Mouse (Mus musculus) macrophage (primary cell): ENCODE results near the gene Kirrel3. TPM values are rescaled to one million over a fixed set of nuclear protein-coding genes. Genes with fewer than 3 reads are reported as not detected.

Source experiments
- H3K27ac ChIP-seq: fragments of 350-480 bp; formaldehyde crosslinking; 2 replicates; pipeline ENCODE4 v1.9.0; 2021
- H3K36me3 ChIP-seq: fragments of 350-480 bp; formaldehyde crosslinking; 2 replicates; pipeline ENCODE4 v1.9.0; 2021; ENCODE audit errors: inconsistent target
- H3K4me3 ChIP-seq: fragments of 350-480 bp; formaldehyde crosslinking; 2 replicates; pipeline ENCODE4 v1.9.0; 2021; ENCODE audit errors: inconsistent target
- H3K79me2 ChIP-seq: fragments of 350-480 bp; formaldehyde crosslinking; 2 replicates; pipeline ENCODE4 v1.9.0; 2021; ENCODE audit errors: inconsistent target
- WGBS: methylation state at CpG from one replicate; pipeline ENCODE4 v1.1.7; 2026; ENCODE audit warnings: inconsistent platforms; ENCODE audit not compliant: missing documents; 5-methylcytosine and 5-hydroxymethylcytosine counted together
- polyA plus RNA-seq: library from polyadenylated mRNA; stranded (reverse); fragments of 250-400 nt; gene quantifications from 3 replicates; pipeline ENCODE4 v1.2.4, GENCODE M21; 2018; ENCODE audit warnings: inconsistent platforms

The Kirrel3 gene
- polyA plus RNA-seq, 1 experiment from 2014 or later: not detected

- no peak overlapping the region for H3K27ac ChIP-seq
- no peaks in the 10 kb centered on the region for H3K36me3 ChIP-seq
- no peaks in the 10 kb centered on the region for H3K79me2 ChIP-seq
- no peak overlapping the region for H3K4me3 ChIP-seq
- WGBS: 83% methylated on average over 5 of the region's 5 CpGs
Measured at GRCm38 (mm10) chr9:34557846-34558245, 72.2 kb downstream of the Kirrel3 start.

- H3K4me3 ChIP-seq: no peak overlapping the region
- H3K36me3 ChIP-seq: no peaks in the 10 kb centered on the region
- no peak overlapping the region for H3K27ac ChIP-seq
- no peaks in the 10 kb centered on the region for H3K79me2 ChIP-seq
- WGBS: 63% methylated on average over 8 of the region's 8 CpGs
Measured at GRCm38 (mm10) chr9:34558291-34558899, 72.7 kb downstream of the Kirrel3 start.

- Histone ChIP-seq H3K36me3 (no peaks in the 10 kb centered on the region), H3K79me2 (no peaks in the 10 kb centered on the region), H3K4me3 (no peak overlapping the region), H3K27ac (no peak overlapping the region)
- 89% methylated on average over 9 of the region's 9 CpGs for WGBS
Measured at GRCm38 (mm10) chr9:34559102-34559501, 73.4 kb downstream of the Kirrel3 start.

- no peak overlapping the region for H3K4me3 ChIP-seq
- no peak overlapping the region for H3K27ac ChIP-seq
- no peaks in the 10 kb centered on the region for H3K36me3 ChIP-seq
- H3K79me2 ChIP-seq: no peaks in the 10 kb centered on the region
- WGBS: 80% methylated on average over 1 of the region's 1 CpGs
Measured at GRCm38 (mm10) chr9:34561281-34561680, 75.6 kb downstream of the Kirrel3 start.

- Histone ChIP-seq H3K4me3 (no peak overlapping the region), H3K27ac (no peak overlapping the region), H3K79me2 (no peaks in the 10 kb centered on the region), H3K36me3 (no peaks in the 10 kb centered on the region)
- 82% methylated on average over 9 of the region's 9 CpGs for WGBS
Measured at GRCm38 (mm10) chr9:34562437-34563000, 76.8 kb downstream of the Kirrel3 start.

- no peak overlapping the region for H3K4me3 ChIP-seq
- H3K36me3 ChIP-seq: no peaks in the 10 kb centered on the region
- H3K27ac ChIP-seq: no peak overlapping the region
- WGBS: 80% methylated on average over 4 of the region's 4 CpGs
- H3K79me2 ChIP-seq: no peaks in the 10 kb centered on the region
Measured at GRCm38 (mm10) chr9:34573906-34574305, 88.2 kb downstream of the Kirrel3 start.

GRCm38 (mm10) chr9:34574611-34575010, 88.9 kb downstream of the Kirrel3 start:
- H3K27ac ChIP-seq: no peak overlapping the region
- no peaks in the 10 kb centered on the region for H3K36me3 ChIP-seq
- WGBS: 98% methylated on average over 6 of the region's 6 CpGs
- no peaks in the 10 kb centered on the region for H3K79me2 ChIP-seq
- H3K4me3 ChIP-seq: no peak overlapping the region

GRCm38 (mm10) chr9:34579174-34579573, 93.5 kb downstream of the Kirrel3 start:
- no peaks in the 10 kb centered on the region for H3K79me2 ChIP-seq
- H3K36me3 ChIP-seq: no peaks in the 10 kb centered on the region
- no peak overlapping the region for H3K27ac ChIP-seq
- no peak overlapping the region for H3K4me3 ChIP-seq
- 91% methylated on average over 6 of the region's 6 CpGs for WGBS

- 91% methylated on average over 1 of the region's 1 CpGs for WGBS
- Histone ChIP-seq H3K4me3 (no peak overlapping the region), H3K27ac (no peak overlapping the region), H3K79me2 (no peaks in the 10 kb centered on the region), H3K36me3 (no peaks in the 10 kb centered on the region)
Measured at GRCm38 (mm10) chr9:34580059-34580458, 94.4 kb downstream of the Kirrel3 start.

GRCm38 (mm10) chr9:34582496-34582895, 96.8 kb downstream of the Kirrel3 start:
- 71% methylated on average over 1 of the region's 1 CpGs for WGBS
- no peaks in the 10 kb centered on the region for H3K79me2 ChIP-seq

GRCm38 (mm10) chr9:34585487-34585886, 99.8 kb downstream of the Kirrel3 start:
- 53% methylated on average over 2 of the region's 2 CpGs for WGBS
- Histone ChIP-seq H3K36me3 (no peaks in the 10 kb centered on the region), H3K79me2 (no peaks in the 10 kb centered on the region), H3K4me3 (no peak overlapping the region), H3K27ac (no peak overlapping the region)

More at GRCm38 (mm10) chr9:34582496-34582895, 96.8 kb downstream of the Kirrel3 start:
- Histone ChIP-seq H3K4me3 (no peak overlapping the region), H3K36me3 (no peaks in the 10 kb centered on the region), H3K27ac (no peak overlapping the region)

- Histone ChIP-seq H3K4me3 (no peak overlapping the region), H3K27ac (no peak overlapping the region), H3K79me2 (no peaks in the 10 kb centered on the region), H3K36me3 (no peaks in the 10 kb centered on the region)
- WGBS: 65% methylated on average over 2 of the region's 2 CpGs
Measured at GRCm38 (mm10) chr9:34586080-34586479, 100.4 kb downstream of the Kirrel3 start.

GRCm38 (mm10) chr9:34589799-34590198, 104.1 kb downstream of the Kirrel3 start:
- WGBS: 71% methylated on average over 1 of the region's 1 CpGs
- no peak overlapping the region for H3K27ac ChIP-seq
- H3K36me3 ChIP-seq: no peaks in the 10 kb centered on the region
- H3K79me2 ChIP-seq: no peaks in the 10 kb centered on the region
- no peak overlapping the region for H3K4me3 ChIP-seq

GRCm38 (mm10) chr9:34592073-34592610, 106.4 kb downstream of the Kirrel3 start:
- WGBS: 77% methylated on average over 3 of the region's 3 CpGs
- no peaks in the 10 kb centered on the region for H3K79me2 ChIP-seq
- H3K4me3 ChIP-seq: no peak overlapping the region
- H3K27ac ChIP-seq: no peak overlapping the region
- no peaks in the 10 kb centered on the region for H3K36me3 ChIP-seq

GRCm38 (mm10) chr9:34593889-34594288, 108.2 kb downstream of the Kirrel3 start:
- H3K79me2 ChIP-seq: no peaks in the 10 kb centered on the region
- H3K4me3 ChIP-seq: no peak overlapping the region
- H3K36me3 ChIP-seq: no peaks in the 10 kb centered on the region
- H3K27ac ChIP-seq: no peak overlapping the region
- 92% methylated on average over 4 of the region's 4 CpGs for WGBS
